Mouse (Mus musculus) liver, postnatal 0 days (tissue): ENCODE measurements around the gene Map1a. TPM values are rescaled to one million over a fixed set of nuclear protein-coding genes. Genes with fewer than 3 reads are reported as not detected.

Source experiments
- ATAC-seq: fragments of 200-750 bp; cut with Nextera tagmentation; 2 replicates; pipeline ENCODE4 v1.8.0; 2017; ENCODE audit warnings: mild to moderate bottlenecking, moderate library complexity
- DNase-seq: peaks from one replicate; pipeline ENCODE4 v3.0.0-alpha.2; 2016
- H3K27ac ChIP-seq: fragments of 300-500 bp; sonication (generic); 2 replicates; pipeline ENCODE4 v1.5.1; 2014; ENCODE audit warnings: antibody characterized with exemption, moderate library complexity, mild to moderate bottlenecking, low read depth
- H3K27me3 ChIP-seq: fragments of 300-500 bp; sonication (generic); 2 replicates; pipeline ENCODE4 v1.6.1; 2014; ENCODE audit warnings: low read length, control low read depth, mixed read lengths; ENCODE audit not compliant: insufficient read depth
- H3K36me3 ChIP-seq: fragments of 300-500 bp; sonication (generic); replicated peaks from 2 replicates; pipeline ENCODE4 v1.6.1; 2014; ENCODE audit warnings: mild to moderate bottlenecking, control low read depth, low read length, moderate library complexity, mixed read lengths; ENCODE audit not compliant: insufficient read depth
- H3K4me1 ChIP-seq: fragments of 300-500 bp; sonication (generic); 2 replicates; pipeline ENCODE4 v1.6.1; 2014; ENCODE audit warnings: antibody characterized with exemption, mild to moderate bottlenecking, control low read depth; ENCODE audit not compliant: insufficient read depth
- H3K4me2 ChIP-seq: fragments of 300-500 bp; sonication (generic); 2 replicates; pipeline ENCODE4 v1.6.1; 2014; ENCODE audit warnings: low read depth, mild to moderate bottlenecking, low read length, moderate library complexity, mixed read lengths
- H3K4me3 ChIP-seq: fragments of 300-500 bp; sonication (generic); 2 replicates; pipeline ENCODE4 v1.5.1; 2014; ENCODE audit warnings: low read depth, low read length
- H3K9ac ChIP-seq: fragments of 300-500 bp; sonication (generic); replicated peaks from 2 replicates; pipeline ENCODE4 v1.6.1; 2014; ENCODE audit warnings: mild to moderate bottlenecking, moderate library complexity
- H3K9me3 ChIP-seq: fragments of 300-500 bp; sonication (generic); 2 replicates; pipeline ENCODE4 v1.6.1; 2016; ENCODE audit warnings: mild to moderate bottlenecking, control low read depth, low read length, mixed read lengths
- CTCF ChIP-seq: sonication (generic); IDR thresholded peaks from 2 replicates; pipeline ENCODE4 v1.5.1; 2016; ENCODE audit warnings: antibody characterized with exemption, low read depth
- EP300 ChIP-seq: IDR thresholded peaks from 2 replicates; pipeline ENCODE4 v1.6.1; 2016; ENCODE audit warnings: antibody characterized with exemption, low read depth, mild to moderate bottlenecking
- WGBS: fragments of 180-500 bp; shearing (Covaris S2); extraction: QIAGEN DNeasy Blood & Tissue Kit; methylation state at CpG from one replicate; pipeline ENCODE4 v1.1.7; 2014; ENCODE audit not compliant: insufficient replicate concordance; 5-methylcytosine and 5-hydroxymethylcytosine counted together
- polyA plus RNA-seq: library from polyadenylated mRNA; unstranded; fragments of >200 nt; fragmentation: Nextera tagmentation; extraction: Ambion mirVana; gene quantifications from 2 replicates; pipeline ENCODE4 v1.2.1, GENCODE M21; 2015

Map1a gene
- polyA plus RNA-seq, 1 experiment from 2014 or later = 0.02 TPM

DNA sequence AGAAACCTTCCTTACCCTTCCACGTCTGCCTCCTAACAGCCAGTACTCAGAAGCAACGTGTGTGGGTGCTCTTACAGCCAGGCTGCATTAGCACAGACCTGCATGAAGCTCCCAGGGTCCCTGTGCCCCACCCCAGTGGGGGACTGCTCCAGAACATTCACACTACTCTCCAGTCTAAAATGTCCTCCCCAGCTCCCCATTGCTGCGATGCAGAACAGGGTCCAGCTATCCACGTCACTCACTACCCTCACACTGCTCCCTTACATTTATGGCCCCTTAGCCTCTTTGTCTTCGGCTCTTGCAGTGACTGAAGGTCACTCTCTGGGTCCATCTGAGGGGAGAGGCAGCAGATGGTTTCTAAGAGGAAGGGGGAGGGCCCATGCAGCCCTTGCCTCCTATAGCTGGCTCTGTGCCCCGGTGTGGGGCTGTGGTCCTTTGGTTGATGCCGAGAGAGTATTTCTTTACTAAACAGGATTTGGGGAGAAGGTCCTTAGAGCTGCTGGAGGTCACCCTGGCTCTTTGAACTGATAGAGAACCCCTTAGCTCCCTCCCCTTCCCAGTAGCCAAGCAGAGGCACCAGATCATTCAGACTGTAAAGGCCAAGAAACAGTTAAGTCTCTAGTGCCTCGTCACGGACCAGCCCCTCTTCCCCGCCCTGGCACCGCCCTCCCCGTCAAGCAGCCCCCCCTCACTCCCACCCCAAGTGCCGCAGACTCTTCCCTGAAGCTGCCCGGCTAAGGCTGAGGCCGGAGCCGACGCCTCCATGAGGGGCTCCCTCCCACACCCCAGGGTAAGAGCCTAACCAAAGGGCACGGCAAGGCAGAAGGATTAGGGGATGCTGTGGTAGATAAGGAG lies 5.6 kb downstream of the Map1a start:
- Histone ChIP-seq H3K9ac (no peak overlapping the region), H3K4me3 (no peak overlapping the region; the same call in 1 of the 2 replicates), H3K9me3 (no peaks in the 10 kb centered on the region), H3K4me2 (peak overlapping the region; percentile 45), H3K4me1 (peaks cover 3% of the 10 kb centered on the region; the same call in 1 of the 2 replicates), H3K27me3 (peaks cover 87% of the 10 kb centered on the region), H3K36me3 (no peaks in the 10 kb centered on the region), H3K27ac (no peak overlapping the region)
- TF ChIP-seq CTCF (no peak), EP300 (no peak)
- 4% methylated on average over 18 of the region's 18 CpGs for WGBS
- ATAC-seq = no peak
- no peak for DNase-seq

DNA sequence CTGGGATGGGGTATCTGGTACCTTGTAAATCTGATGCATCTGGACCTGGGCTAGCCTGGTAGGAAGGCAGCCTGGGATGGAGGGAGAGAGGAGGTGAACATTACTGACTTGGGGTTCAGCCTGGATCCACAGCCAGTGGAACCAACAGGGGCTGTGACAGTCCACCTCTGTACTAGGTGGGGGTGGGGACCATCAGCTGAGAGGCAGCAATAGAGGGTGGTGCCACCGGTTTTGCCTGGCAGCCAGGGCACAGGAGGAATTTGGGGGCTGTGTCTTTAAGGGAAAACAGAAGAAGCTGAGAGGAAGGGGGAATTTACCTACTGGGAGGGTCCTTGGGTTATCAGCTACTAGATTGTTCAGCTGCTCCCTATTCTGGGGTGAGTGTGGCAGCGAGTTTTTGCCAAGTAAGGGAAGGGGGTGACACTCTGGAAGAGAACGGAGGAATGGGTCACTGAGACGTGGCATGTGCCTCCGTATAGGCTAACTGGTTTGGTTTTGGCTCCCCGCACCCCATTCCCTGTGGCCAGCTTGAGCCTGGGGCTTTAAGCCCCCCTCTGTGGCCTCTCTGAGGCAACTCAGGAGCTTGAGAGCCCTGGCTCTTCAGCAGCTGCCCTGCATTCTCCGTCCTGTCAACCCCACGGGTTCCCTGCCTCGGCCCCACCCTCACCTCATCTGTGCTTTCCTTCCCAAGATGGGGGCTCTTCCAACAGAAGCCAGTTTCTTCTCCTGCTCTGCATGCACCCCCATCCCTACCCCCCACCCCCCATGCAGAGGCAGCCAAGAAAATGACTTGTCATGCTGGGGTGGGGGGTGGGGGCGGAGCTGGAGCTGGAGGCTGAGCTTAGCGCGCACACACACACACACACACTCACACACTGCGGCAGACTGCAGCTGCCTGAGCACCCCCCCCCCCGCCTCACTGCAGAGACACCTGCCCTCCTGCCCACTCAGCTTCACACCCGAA lies 6.5 kb downstream of the Map1a start:
- Histone ChIP-seq H3K27ac (no peak overlapping the region), H3K9me3 (no peaks in the 10 kb centered on the region), H3K4me1 (peaks cover 3% of the 10 kb centered on the region; the same call in 1 of the 2 replicates), H3K36me3 (no peaks in the 10 kb centered on the region), H3K9ac (no peak overlapping the region), H3K27me3 (peaks cover 82% of the 10 kb centered on the region), H3K4me3 (peak overlapping the region; percentile 10), H3K4me2 (peak overlapping the region; percentile 45)
- TF ChIP-seq EP300 = no peak
- TF ChIP-seq CTCF = no peak
- no peak for ATAC-seq
- no peak for DNase-seq
- 1% methylated on average over 15 of the region's 15 CpGs for WGBS

DNA sequence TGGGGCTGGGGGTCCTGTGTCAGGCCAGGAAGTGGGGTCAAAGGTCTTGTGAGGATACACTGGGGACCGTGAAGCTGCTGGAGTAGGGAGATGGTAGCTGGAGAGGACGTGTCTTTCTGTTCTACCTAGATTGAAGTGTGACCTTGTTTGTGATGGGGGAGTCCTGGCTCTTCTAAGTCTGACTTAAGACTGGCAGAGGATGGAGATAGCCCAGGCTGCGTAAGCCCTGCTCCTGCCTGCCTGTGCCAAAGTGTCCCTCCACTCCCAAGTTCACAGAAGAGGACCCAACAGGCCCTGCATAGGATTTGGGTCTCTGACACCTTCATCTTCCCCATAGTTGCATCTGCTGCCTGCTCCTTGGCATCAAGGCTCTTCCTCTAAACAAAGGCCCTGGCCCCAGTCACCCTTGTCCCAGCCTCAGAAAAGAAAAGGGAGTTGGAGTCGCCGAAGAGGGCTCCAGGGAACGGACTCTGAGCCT lies 7.4 kb downstream of the Map1a start:
- 13% methylated on average over 6 of the region's 6 CpGs for WGBS
- Histone ChIP-seq H3K27ac (no peak overlapping the region), H3K4me3 (no peak overlapping the region), H3K9ac (no peak overlapping the region), H3K9me3 (no peaks in the 10 kb centered on the region), H3K36me3 (no peaks in the 10 kb centered on the region), H3K27me3 (peaks cover 84% of the 10 kb centered on the region), H3K4me2 (no peak overlapping the region), H3K4me1 (peaks cover 3% of the 10 kb centered on the region; the same call in 1 of the 2 replicates)
- TF ChIP-seq CTCF (no peak), EP300 (no peak)
- DNase-seq = no peak
- ATAC-seq = no peak

DNA sequence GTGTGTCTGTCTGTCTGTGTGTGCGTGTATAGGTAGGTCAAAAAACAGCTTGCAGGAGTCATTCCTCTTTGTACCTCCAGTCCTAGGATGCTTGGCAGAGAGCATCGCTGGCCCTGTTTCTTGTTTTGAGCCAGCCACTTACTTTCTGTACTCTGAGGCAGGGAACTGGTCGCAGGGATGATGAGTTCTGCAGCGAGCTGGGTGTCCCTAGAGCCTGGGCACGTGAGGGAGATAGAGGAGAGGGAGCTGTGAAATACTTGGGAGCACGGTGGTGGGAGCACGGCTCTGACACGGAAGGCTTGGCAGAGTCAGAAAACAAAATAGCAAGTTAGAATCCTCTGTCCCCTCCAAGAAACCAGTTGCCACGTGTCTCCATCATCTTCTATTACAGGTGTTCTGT lies 8.3 kb downstream of the Map1a start:
- no peaks in the 10 kb centered on the region for H3K9me3 ChIP-seq
- H3K4me2 ChIP-seq = no peak overlapping the region
- H3K4me3 ChIP-seq = no peak overlapping the region
- no peak overlapping the region for H3K9ac ChIP-seq
- DNase-seq = no peak
- 12% methylated on average over 9 of the region's 9 CpGs for WGBS
- H3K4me1 ChIP-seq = peaks cover 3% of the 10 kb centered on the region; the same call in 1 of the 2 replicates
- no peak for TF ChIP-seq CTCF
- TF ChIP-seq EP300 = no peak
- no peaks in the 10 kb centered on the region for H3K36me3 ChIP-seq
- peaks cover 82% of the 10 kb centered on the region for H3K27me3 ChIP-seq
- no peak overlapping the region for H3K27ac ChIP-seq
- no peak for ATAC-seq

DNA sequence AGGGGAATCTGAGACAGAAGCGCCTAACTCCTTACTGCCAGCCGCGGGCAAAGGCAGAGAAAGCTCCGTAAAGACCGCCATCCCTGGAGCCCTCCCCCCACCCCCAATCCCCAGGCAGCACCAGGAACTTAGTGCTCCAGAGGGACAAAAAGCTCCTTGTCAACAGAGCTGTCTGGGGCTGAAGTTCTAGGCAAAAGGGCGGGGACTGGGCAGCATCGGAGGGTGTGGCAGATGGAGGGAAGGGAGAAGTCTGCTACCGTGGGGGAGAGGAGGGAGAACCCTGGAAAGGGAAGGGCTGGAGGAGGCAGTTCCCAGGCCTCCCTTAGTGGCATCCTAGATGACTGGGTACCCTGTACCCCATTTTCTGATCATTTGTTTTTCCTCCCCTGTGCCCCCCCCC lies 8.7 kb downstream of the Map1a start:
- Histone ChIP-seq H3K27me3 (peaks cover 86% of the 10 kb centered on the region), H3K9me3 (no peaks in the 10 kb centered on the region), H3K4me3 (no peak overlapping the region), H3K9ac (no peak overlapping the region), H3K4me2 (no peak overlapping the region), H3K4me1 (peaks cover 3% of the 10 kb centered on the region; the same call in 1 of the 2 replicates), H3K36me3 (no peaks in the 10 kb centered on the region), H3K27ac (no peak overlapping the region)
- TF ChIP-seq CTCF (no peak), EP300 (no peak)
- WGBS = 9% methylated on average over 8 of the region's 8 CpGs
- ATAC-seq = no peak
- DNase-seq = no peak

DNA sequence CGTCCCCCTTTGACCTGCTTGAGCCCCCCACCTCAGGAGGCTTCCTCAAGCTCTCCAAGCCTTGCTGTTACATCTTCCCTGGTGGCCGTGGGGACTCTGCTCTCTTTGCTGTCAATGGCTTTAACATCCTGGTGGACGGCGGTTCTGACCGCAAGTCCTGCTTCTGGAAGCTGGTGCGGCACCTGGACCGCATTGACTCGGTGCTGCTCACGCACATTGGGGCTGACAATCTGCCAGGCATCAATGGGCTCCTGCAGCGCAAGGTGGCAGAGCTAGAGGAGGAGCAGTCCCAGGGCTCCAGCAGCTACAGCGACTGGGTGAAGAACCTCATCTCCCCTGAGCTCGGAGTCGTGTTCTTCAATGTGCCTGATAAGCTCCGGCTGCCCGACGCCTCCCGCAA lies 10.1 kb downstream of the Map1a start:
- Histone ChIP-seq H3K4me3 (no peak overlapping the region), H3K27me3 (peaks cover 74% of the 10 kb centered on the region), H3K4me1 (peaks cover 2% of the 10 kb centered on the region; the same call in 1 of the 2 replicates), H3K4me2 (no peak overlapping the region), H3K9ac (no peak overlapping the region), H3K36me3 (no peaks in the 10 kb centered on the region), H3K9me3 (no peaks in the 10 kb centered on the region), H3K27ac (no peak overlapping the region)
- TF ChIP-seq CTCF = no peak
- no peak for TF ChIP-seq EP300
- no peak for DNase-seq
- 83% methylated on average over 17 of the region's 17 CpGs for WGBS
- ATAC-seq = no peak
